Mouse (Mus musculus): ENCODE measurements around the gene Tbc1d12. TPM values are rescaled to one million over a fixed set of nuclear protein-coding genes. Genes with fewer than 3 reads are reported as not detected.

Gene Tbc1d12
- polyA plus RNA-seq (2017; shearing (Covaris generic)) = 1 to 10 TPM; 2.6 to 3.3 TPM

DNA sequence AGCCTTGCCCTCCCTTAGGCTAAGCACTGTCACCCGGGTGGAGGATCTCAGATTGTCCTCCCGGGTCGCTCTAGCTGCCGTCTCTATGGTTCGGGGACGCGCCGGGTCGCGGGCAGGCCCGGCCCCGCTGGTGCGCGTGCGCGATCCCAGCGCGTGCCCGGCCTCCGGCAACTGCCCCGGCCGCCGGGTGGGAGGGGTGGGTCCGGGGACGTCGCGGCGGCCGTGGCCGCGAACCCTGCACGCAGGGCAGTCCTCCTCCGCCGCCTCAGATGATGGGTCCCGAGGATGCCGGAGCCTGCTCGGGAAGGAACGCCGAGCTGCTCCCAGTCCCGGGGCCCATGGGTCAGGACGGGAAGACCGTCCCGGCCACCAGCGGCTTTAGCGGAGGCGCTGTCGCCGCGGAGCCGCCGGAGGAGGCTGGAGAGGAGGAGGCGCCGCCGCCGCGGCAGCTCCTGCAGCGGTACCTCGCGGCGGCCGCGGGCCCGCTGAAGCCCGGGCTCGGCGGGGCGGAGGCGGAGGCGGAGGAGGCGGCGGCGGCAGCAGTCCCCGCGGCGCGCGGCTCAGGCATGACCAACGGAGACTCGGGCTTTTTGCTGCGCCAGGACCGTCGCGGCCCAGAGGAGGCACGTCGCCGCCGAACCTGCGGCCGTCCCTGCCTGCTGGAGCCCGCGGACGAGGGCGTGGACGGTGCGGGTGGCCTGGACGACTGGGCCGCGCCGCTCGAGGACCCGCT lies at the start of gene Tbc1d12:
Gene Tbc1d12 (plus strand): TSS at position 142 of the 733 bp plus-strand sequence.

DNA sequence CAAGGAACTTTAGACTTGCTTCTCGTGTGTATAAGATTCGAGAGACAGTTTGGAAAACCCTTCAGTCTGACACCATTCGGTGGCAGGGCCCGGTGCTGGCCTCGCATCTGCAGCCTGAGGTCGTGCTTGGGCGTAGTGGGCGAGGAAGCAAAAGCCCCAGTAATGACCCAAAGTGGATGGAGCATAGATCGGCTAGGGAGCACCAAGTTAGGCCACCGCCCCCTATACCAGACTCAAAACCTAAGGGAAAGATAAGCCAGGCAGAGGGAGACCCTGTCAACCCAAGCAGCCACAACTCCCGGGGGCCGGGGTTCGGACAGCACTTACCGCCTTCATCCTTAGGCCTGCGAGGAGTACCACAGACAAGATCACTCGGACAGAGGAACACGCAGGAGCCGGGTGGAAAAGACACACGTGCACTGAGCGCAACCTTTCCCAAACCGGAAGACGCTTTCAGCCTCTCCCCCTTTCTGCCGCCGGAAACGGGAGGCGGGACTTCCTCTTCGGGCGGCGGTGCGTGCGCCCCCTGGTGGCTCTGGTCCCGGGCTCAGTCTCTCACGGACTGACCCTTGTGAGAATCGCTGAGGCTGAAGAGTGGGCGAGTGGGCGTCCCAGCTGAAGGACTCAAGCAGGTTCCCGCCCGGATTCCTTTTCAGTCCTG lies 17.5 kb upstream of the Tbc1d12 start, which contains the start of gene Noc3l:
Gene Noc3l (minus strand): TSS at position 472 of the 661 bp plus-strand sequence.

DNA sequence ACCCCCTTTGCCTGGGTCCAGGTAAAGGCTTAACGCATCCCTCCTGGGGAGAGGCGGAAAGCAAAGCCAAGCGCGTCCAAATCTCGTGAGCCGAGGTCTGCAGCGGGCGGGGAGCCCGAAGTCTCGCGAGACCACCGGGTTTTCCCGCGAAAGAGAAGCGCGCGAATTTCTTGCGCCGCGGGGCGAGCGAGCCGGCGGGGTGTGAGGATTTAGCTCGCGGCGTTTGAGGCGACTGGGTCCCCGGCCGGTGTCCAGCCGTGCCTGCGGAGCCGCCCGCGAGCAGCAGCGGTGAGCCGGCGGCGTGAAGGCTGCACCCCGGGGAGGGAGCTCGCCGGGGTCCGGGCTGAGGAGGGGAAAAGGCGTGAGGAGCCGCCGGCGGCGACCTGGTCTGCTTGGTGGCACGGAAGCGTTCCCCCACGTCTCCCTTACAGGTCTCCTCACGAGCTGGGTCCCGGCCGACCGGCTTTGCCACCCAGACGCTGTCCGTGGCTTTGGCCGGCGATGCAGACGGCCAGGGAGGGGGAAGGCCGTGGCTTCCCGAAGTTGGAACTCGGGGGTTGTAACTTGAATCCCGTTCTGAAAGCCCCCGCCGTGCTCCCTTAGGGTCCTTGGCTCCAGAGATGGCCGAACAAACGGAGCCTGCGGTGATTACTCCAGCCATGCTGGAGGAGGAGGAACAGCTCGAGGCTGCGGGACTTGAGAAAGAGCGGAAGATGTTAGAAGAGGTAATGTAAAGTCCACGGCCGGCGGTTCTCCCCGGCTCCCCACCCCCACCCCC lies 94.6 kb downstream of the Tbc1d12 start, which contains the start of gene Hells:
Gene Hells (plus strand): TSS at position 128 of the 778 bp plus-strand sequence.

Other genes with a start within 250 kb of the Tbc1d12 start
- gene Noc3l, start 17.3 kb upstream of the Tbc1d12 start, polyA plus RNA-seq (2017; shearing (Covaris generic)) = 10 to 100 TPM; 12.0 to 17.5 TPM
- gene Hells, start 94.3 kb downstream of the Tbc1d12 start, polyA plus RNA-seq (2017; shearing (Covaris generic)) = 10 to 100 TPM; 12.2 to 17.8 TPM
- gene Cyp2c55, start 170.4 kb downstream of the Tbc1d12 start, polyA plus RNA-seq (2017; shearing (Covaris generic)) = under 1 TPM in 1 of 2 experiments, not detected in 1; 0.13 TPM
- gene Cyp2c65, start 224.4 kb downstream of the Tbc1d12 start, polyA plus RNA-seq (2017; shearing (Covaris generic)) = under 1 TPM in 1 of 2 experiments, not detected in 1; 0.16 TPM

Data from inflammation-experienced regulatory T-cells (primary cell).